Mouse (Mus musculus): Measurements from ENCODE around the gene Anks1. TPM values are rescaled to one million over a fixed set of nuclear protein-coding genes. Genes with fewer than 3 reads are reported as not detected.
A peak's percentile ranks its signal among the peaks of the same experiment; 100 is the strongest.

Gene Anks1
- total RNA-seq (2021), result 10 to 100 TPM; 56.8 to 61.6 TPM

DNA sequence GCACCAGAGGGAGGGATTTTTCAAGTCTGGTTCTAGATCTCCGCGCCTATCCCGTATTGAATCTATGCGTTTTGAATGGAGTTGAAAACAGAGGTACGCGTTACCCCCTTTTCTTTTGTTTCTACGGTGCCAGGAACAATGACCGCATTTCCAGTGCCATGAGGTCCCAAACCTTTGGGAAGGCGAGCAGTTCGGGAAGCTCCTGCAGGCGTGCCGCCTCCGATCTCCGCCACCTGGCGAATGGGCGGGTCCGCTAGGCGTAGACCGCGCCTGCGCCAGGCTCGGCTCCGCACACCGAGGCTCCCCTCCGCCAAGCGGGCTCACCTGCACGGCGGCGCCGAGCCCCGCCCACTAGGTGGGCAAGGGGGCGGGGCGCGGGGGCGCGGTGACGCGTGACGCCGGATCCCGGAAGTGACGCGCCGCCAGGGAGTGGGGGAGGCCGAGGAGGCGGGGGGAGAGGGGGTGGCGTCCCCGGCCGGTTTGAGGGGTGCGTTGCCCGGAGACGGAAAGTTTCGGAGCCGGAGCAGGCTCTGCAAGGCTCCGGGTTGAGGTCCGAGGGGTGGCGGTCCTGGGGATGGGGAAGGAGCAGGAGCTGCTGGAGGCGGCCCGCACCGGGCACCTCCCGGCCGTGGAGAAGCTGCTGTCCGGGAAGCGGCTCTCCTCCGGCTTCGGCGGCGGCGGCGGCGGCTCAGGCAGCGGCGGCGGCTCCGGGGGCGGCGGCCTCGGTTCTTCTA lies at the start of gene Anks1:
Gene Anks1, plus strand, starts transcription at position 419 of the 734 bp plus-strand sequence.
- intact Hi-C loops (cut with DNase I), result loop anchor here (2.0 to 5.0 kb wide), 4 partner anchors 67 to 253 kb away; no protein-coding TSS in a partner anchor
- DNase-seq (ENCODE audit: low spot score), result peak; percentile 68

DNA sequence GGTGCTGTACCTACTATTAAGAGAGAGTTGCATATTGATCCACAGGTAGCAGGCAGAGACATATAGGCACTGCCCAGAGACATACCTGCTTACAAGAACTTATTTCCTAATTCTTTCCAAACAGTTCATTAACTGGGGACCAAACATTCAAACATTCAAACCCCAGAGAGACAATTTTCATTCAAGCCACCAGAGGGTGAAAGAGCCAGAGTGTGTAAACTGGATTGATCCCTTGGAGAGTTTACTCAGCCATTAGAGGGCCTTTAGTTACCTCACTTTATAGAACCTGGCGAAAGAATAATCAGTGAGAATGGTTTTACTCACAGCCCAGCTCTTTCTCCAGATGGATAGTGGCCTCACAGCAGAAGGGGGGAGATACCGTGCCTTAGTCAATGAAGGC lies 43.6 kb upstream of the Anks1 start:
- intact Hi-C loops (cut with DNase I), result no loop called here
- DNase-seq (ENCODE audit: low spot score), result no peak

DNA sequence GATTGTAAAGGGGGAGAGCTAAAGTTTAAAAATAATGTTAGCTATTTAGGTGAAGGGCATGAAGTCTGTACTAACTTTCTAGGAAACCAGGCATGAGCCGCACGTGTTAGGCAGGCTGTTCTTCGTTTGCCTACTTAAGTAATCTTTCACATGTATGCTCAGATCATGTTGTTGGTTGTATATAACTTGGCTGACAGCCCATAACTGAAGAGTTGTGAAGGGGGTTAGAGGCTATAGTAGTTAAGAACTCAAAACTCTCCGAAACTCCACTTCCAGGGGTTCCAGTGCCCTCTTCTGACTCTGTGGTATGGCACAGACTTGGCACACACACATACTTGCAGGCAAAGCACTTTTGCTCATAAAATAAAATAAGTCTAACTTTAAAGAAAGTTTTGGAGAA lies 42.4 kb upstream of the Anks1 start:
- intact Hi-C loops (cut with DNase I), result no loop called here
- DNase-seq (ENCODE audit: low spot score), result no peak

DNA sequence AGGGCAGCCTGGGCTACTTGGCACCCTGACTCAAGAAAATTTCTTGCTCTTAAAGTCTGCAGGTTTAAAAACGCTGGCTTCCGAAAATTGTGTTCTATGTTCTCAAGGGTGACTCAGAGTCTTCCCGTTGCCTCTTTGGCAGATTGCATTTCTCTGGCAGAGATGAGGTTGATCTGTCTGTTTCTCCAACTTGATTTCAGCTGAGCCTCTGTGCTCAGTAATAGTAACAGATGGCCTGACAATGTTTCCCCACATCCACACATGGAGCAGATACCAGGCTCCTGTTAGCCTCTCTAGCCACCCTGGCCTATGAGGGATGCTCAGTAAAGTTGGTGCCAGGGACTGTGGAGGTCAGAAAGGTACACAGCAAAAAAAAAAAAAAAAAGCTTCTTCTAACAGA lies 37.3 kb upstream of the Anks1 start:
- intact Hi-C loops (cut with DNase I), result no loop called here
- DNase-seq (ENCODE audit: low spot score), result no peak

DNA sequence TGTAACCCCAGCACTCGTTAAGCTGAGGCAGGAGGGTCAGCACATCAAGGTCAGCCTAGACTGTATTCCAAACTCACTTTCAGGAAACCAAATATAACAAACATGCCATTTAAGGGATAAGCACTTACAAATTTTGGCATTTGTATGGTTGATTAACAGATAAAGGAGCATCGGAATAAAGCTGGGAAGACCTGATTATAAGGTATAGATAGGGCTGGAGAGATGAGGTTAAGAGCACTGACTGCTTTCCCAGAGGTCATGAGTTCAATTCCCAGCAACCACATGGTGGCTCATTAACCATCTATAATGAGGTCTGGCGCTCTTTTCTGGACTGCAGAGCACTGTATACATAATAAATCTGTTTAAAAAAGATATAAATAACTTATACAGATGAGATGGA lies 35.5 kb upstream of the Anks1 start:
- DNase-seq (ENCODE audit: low spot score), result no peak
- intact Hi-C loops (cut with DNase I), result no loop called here

DNA sequence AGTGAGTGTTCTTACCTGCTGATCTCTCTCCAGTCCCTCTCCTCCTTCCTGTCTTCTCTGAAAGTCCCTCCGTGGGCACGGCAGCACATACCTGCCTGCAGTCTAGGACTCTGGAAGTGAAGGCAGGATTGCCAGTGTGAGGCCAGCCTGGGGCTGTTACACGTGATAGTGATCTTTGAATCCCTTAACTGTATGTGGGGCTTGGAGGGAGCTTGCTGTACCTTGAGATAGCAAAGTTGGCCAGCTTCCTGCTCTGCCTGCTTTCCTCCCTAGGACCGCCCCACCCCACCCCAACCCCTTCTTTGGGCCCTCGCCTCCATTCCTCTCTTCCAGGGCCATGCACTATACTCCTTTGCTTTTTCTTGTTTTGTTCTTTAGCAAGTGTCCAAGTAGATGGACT lies 34.6 kb upstream of the Anks1 start:
- DNase-seq (ENCODE audit: low spot score), result no peak
- intact Hi-C loops (cut with DNase I), result no loop called here

DNA sequence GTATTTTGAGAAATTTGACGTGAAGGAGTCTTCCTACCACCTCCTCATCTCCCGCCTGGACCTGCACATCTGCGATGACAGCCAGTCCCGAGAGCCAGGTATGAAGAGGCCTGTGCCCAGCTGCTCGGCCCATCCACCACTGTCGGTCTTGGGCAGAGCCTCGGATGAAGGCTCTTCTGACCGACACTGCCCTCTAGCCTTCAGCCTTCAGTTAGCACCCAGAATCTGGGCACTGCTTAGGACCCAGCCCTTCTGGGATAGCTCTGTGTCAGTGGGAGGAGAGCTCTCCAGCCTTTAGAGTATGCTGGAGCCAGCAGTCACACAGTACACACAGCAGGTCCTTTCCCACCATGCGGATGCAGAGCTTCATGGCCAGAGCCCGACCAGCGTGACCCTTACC lies 27.6 kb upstream of the Anks1 start:
- intact Hi-C loops (cut with DNase I), result no loop called here
- DNase-seq (ENCODE audit: low spot score), result no peak

DNA sequence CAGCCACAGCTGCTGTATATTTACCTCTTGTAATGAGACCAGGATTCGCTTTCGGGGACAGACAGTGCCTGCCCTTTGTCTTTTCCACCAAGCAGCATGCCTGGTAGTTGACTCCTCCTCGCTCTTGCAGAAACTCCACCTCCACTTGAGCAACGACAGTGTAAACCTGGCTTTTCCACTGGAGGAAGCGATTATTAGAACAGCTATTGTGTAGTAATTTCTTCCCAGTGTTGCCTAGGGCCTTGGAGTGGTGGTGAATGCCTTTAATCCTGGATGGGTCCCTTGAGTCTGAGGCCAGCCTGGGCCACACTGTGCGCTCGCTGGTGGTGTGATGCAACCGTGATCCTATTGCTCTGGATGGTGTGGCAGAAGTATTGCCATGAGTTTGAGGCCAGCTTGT lies 26.0 kb upstream of the Anks1 start:
- no peak for DNase-seq (ENCODE audit: low spot score)
- intact Hi-C loops (cut with DNase I), result no loop called here

DNA sequence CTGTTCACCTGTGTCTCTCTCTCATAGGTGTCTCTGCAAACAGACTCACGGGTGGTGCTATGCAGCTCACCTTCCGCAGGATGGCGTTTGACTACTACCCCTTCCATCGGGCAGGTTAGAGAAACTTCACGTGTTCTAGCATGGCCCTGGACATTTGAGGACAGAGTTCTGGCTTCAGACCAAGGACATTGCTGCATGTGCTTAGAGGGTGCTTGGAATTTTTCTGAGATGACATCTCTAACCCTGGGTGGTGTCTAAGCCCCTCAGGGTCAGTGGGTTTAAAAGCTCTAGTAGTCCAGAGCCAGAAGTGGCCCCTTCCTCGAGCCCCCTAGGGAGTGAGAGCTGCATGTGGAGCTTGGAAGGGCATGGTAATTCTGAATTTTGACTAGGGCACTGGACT lies 25.1 kb upstream of the Anks1 start:
- no peak for DNase-seq (ENCODE audit: low spot score)
- intact Hi-C loops (cut with DNase I), result no loop called here

DNA sequence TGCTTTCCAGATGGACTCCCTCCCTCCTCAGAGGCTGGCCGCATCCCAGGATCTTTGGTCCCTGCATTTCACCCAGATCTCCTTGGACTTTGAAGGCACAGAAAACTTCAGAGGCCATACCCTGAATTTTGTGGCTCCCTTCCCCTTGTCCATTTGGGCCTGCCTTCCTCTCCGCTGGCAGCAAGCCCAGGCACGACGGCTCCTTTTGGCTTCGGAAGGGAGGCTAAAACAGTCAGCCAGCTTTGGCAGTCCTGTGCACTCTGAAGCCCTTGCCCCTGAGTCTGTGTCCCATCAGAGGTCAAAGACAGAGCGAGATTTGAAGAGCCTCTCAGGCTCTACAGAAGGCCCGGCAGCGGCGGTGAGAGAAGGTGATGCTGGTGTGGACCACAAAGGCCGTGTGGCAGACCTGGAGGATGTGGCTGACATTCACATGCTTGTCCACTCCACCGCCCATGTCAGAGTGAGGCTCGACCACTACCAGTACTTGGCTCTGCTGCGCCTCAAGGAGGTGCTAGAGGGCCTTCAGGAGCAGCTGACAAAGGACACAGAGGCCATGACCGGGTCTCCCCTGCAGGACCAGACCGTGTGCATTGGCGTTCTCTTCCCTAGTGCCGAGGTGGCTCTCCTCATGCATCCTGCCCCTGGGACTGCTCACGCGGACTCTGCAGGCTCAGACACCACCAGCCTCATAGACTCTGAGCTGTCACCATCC lies 22.5 kb upstream of the Anks1 start:
- intact Hi-C loops (cut with DNase I), result no loop called here
- DNase-seq (ENCODE audit: low spot score), result no peak

DNA sequence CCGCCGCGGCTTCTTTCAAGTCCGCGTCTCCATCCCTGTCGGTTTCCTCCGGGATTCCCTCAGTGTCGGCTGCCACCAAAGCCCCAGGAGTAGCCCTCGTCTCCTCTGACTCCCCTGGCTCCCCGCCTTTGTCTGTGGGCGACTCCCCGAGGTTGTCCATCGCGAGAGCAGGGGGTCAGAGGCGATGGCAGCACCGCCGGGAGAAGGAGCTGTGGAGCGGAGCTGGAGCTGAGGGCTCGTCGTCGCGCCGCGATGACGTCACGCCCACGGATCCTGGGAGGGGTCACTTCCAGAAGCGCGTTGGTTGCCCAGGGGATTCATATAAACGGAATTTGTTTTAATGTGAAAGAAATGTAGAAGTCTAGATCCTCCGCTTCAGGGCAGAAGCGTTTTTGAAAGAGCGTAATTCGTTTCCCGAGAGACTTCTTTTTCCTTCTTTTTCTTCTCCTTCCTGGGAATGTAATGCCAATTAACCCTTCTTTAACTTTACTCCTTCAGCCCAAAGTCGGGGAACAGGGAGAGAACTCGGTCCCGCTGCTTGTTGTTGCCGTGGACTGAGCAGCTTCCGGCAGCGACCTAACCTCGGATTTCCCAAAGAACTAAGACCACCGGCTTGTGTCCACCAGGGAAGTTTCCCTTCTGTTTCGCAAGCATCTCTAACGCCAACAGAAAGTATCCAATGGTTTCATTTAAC lies 1.4 kb upstream of the Anks1 start:
- peak; percentile 85 for DNase-seq (ENCODE audit: low spot score)
- intact Hi-C loops (cut with DNase I), result loop anchor here (1.0 to 5.0 kb wide), 5 partner anchors 65 to 255 kb away; no protein-coding TSS in a partner anchor

DNA sequence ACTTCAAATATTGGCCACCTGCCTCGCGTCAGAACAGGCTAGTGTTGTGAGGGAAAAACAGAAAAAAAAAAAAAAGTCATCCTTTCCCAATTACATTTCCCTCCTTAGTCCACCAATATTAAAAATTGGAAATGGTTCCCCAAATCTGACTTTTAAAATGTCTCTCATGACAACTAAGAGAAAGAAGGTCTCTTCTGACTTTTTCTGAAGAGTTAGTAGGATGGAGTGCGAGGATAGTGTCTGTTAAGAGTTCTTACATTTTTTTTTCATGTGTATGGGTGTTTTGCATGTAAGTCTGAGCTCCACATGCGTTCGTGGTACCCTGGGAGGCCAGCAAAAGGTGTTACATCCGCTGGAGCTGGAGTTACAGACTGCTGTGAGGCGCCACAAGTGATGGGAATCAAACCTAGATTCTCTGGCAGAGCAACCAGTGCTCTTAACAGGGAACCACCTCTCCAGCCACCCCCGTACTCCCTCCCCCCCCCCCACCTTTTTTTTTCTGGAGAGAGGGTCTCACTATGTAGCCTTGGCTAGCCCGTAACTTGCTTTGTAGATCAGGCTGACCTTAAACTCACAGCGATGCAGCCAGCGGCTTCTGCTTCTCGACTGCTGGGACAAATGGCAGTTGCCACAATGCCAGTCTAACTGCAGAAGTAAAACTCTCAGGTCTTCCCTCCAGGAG lies 759 bp upstream of the Anks1 start:
- intact Hi-C loops (cut with DNase I), result loop anchor here (2.0 to 5.0 kb wide), 4 partner anchors 66 to 254 kb away; no protein-coding TSS in a partner anchor
- DNase-seq (ENCODE audit: low spot score), result no peak

DNA sequence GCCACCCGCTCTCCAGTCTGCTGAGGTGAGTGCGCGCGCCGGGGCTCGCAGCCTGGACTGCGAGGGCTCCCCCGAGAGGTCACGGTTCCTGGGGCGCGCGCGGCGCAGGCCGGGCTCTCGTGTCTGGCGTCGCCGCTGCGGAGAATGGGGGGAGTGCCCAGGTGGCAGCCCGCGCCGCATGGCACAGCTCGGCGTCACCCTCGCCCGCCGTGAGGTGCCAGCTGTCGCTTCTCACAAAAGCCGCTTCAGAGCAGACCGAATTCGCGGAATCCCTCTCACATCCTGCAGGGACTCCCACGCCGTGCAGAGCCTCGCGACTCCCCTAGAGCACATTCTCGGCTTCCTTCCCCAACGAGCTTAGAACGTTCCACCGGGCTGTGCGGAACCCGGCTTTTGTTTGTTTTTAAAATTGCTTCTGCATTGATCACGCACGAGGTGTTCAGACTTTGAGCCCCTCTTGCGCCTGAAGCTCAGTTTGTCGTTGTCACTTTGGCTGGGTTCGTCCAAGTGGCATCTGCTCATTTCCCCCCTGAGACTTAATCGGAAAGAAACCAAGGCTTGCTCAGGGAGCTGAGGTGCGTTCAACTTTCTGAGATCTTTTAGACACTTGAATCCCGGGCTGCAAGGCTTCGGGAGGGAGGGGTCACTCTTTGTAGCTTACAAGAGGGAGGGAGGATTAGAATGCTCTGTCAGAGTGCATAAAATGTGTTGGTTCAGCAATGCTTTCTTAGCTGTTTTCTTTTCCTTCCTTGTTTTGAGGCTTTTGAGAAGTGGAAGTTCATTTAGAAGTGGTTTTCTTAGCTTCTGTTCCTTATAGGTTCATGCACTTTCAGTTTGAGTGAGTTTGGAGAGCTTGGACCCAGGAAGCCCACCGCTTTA lies 755 bp downstream of the Anks1 start, which contains the start of gene Taf11:
Gene Taf11, minus strand, starts transcription at position 223 of the 879 bp plus-strand sequence.
- intact Hi-C loops (cut with DNase I), result loop anchor here (2.0 to 5.0 kb wide), 4 partner anchors 68 to 252 kb away; no protein-coding TSS in a partner anchor
- no peak for DNase-seq (ENCODE audit: low spot score)

DNA sequence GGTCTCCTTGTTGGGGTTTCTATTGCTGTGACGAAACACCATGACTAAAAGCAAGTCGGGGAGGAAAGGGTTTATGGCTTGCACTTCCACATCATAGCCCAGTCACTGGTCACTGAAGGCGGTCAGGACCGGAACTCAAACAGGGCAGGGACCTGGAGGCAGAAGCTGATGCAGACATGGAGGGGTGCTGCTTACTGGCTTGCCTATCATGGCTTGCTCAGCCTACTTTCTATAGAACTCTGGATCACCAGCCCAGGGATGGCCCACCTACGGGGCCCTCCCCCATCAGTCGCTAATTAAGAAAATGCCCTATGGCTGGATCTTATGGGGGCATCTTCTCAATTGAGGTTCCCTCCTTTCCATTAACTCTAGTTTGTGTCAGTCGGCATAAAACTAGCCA lies 2.3 kb downstream of the Anks1 start:
- intact Hi-C loops (cut with DNase I), result no loop called here
- DNase-seq (ENCODE audit: low spot score), result no peak

DNA sequence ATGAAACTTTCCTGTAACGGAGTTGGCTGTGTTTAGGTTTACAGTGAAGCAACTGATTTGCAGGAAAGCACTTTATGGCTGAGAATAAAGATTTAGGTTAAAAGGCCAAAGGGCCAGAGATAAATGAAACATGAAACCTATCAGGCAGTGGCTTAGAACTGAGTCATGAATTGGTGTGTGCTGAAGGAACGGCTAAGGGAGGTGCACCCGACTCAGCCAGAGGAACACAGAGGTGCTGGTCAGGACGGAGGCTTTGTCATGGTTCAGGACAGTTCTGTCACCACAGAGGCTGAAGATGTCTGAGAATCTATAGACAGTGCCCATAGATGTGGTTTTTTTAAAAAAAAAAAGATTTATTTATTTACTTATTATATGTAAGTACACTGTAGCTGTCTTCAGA lies 5.6 kb downstream of the Anks1 start:
- DNase-seq (ENCODE audit: low spot score), result no peak
- intact Hi-C loops (cut with DNase I), result no loop called here

DNA sequence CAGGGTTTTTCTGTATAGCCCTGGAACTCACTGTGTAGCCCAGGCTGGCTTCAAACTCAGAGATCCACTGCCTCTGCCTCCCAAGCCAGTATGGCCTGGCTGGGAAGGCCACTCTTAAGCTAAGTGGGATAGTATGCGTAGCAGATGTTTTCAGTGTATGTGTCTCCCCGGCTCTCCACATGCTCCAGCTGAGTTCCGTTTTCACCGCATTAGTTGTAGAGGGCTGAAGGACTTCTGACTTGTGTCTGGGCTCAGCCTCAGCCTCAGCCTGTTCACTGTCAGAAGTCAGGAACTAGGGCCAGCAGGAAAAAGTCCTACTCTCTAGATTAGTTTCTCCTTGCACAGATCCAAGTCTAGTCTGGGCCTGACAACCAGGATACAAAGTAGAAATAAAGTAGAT lies 7.3 kb downstream of the Anks1 start:
- intact Hi-C loops (cut with DNase I), result no loop called here
- DNase-seq (ENCODE audit: low spot score), result no peak

DNA sequence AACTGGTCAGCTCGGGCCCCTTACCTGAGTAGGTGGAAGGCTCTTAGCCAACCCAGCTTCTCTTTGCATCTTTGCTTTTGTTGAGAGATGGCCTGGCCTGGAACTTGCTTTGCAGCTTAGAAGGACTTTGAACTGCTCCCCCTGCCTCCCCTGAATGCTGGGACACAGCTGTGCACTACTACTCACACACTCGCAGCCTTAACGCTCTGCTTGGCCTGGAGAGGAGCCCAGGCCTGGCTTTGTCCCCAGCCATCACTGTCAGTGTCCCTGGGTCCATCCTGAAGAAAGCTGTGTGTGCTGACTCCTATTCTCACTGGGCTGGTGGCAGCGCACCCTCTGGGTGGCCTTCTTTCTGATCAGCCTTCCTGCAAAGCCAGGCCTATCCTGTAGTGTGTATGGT lies 11.6 kb downstream of the Anks1 start:
- DNase-seq (ENCODE audit: low spot score), result no peak
- intact Hi-C loops (cut with DNase I), result no loop called here

DNA sequence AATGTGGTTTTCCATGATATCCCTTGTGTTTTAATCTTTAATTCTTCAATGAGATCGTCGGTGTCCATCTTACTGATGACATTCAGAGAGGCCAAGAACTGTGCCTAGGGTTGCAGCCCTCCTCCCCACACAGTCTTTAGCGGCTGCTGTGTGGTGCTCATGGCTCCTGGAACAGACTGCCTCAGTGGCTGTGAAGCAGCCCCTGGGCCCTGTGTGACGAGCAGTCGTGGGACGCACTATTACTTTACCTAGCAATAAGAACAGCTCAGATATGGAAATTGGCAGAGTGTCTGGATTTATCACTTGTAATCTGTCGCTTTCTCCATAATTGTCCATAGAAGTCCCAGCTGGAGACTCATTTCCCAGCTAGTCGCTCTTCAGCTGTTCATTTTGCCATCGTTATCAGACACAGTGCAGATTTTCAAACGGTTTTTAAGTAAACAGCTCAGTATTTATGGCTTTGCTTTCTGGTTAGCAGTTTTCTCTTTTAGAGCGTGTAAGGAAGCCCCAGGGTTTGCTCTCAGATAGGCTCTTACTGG lies 13.1 kb downstream of the Anks1 start:
- DNase-seq (ENCODE audit: low spot score), result no peak
- intact Hi-C loops (cut with DNase I), result no loop called here

DNA sequence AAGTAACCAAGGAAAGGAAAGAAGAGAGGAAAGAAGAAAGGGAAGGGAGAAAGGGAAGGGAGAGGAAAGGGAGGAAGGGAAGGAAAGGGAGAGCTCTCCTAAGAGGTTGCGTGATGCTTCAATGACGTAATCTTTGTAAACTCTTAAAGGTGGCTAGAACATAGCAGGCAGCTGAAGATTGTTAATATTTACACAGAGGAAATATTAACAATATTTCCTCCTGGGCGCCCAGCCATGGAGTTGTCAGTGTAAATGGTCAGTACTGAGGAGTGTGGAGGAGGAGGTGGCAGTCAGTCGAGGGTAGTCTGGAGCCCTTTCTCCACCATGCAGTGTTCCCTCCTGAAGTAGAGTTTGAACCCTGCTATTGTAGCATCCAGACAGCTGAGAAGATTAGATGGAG lies 15.9 kb downstream of the Anks1 start:
- intact Hi-C loops (cut with DNase I), result no loop called here
- DNase-seq (ENCODE audit: low spot score), result no peak

All from heart, postnatal 25 days (tissue).